Mouse (Mus musculus): ENCODE measurements around the gene Sucnr1.

Sucnr1 gene

GRCm38 (mm10) chr3:60111889-60112646 lies 30.4 kb downstream of the Sucnr1 start:
- in situ Hi-C loops (cut with MboI), result no loop called here

GRCm38 (mm10) chr3:60114571-60114970 lies 32.9 kb downstream of the Sucnr1 start:
- in situ Hi-C loops (cut with MboI), result no loop called here

- in situ Hi-C loops (cut with MboI), result no loop called here
These were observed 39.8 kb downstream of the Sucnr1 start for GRCm38 (mm10) chr3:60121449-60121848.

- in situ Hi-C loops (cut with MboI), result no loop called here
These were observed 42.5 kb downstream of the Sucnr1 start for GRCm38 (mm10) chr3:60123859-60124794.

- in situ Hi-C loops (cut with MboI), result no loop called here
These were observed 44.9 kb downstream of the Sucnr1 start for GRCm38 (mm10) chr3:60126564-60126963.

GRCm38 (mm10) chr3:60128282-60128681 lies 46.6 kb downstream of the Sucnr1 start:
- in situ Hi-C loops (cut with MboI), result no loop called here

GRCm38 (mm10) chr3:60135801-60136200 lies 54.1 kb downstream of the Sucnr1 start:
- in situ Hi-C loops (cut with MboI), result no loop called here
